Mouse (Mus musculus): ENCODE measurements at regions not wholly inside any gene's neighbourhood (a gene's known extent, or its start where the extent isn't known, plus 50 kb on each side); places are given as distances from the start of the nearest gene placed in this dataset.

GRCm38 (mm10) chr13:30600194-30600593 lies 55.0 kb upstream of the Uqcrfs1 start:
- DNase-seq: no peak

- DNase-seq: no peak
Measured at GRCm38 (mm10) chr13:30600625-30601407, 55.7 kb upstream of the Uqcrfs1 start.

- peak; percentile 34 for DNase-seq
Measured at GRCm38 (mm10) chr13:30603936-30604335, 55.9 kb upstream of the Dusp22 start.

- no peak for DNase-seq
Measured at GRCm38 (mm10) chr13:30607343-30607742, 52.5 kb upstream of the Dusp22 start.

GRCm38 (mm10) chr13:30607881-30608280 lies 51.9 kb upstream of the Dusp22 start:
- peak; percentile 24 for DNase-seq

- DNase-seq: no peak
Measured at GRCm38 (mm10) chr13:30609784-30610183, 50.0 kb upstream of the Dusp22 start.
